Mouse (Mus musculus) thymus, postnatal 4 days (tissue): Measurements from ENCODE around the gene Gusb.
A peak's percentile ranks its signal among the peaks of the same experiment; 100 is the strongest.

Source experiments
- DNase-seq: peaks from one replicate; pipeline ENCODE4 v3.0.0; 2021

The Gusb gene

GRCm38 (mm10) chr5:130023767-130024539 lies 21.1 kb upstream of the Gusb start:
- peak; percentile 78 for DNase-seq

GRCm38 (mm10) chr5:130023067-130023766 lies 20.4 kb upstream of the Gusb start:
- no peak for DNase-seq

GRCm38 (mm10) chr5:130022366-130022765 lies 19.5 kb upstream of the Gusb start:
- DNase-seq, result no peak

GRCm38 (mm10) chr5:130021361-130021966 lies 18.6 kb upstream of the Gusb start:
- DNase-seq, result no peak

- DNase-seq, result no peak
Measured at GRCm38 (mm10) chr5:130019461-130019860, 16.6 kb upstream of the Gusb start.

GRCm38 (mm10) chr5:130015104-130015503 lies 12.3 kb upstream of the Gusb start:
- DNase-seq, result no peak

GRCm38 (mm10) chr5:130010961-130011360 lies 8.1 kb upstream of the Gusb start:
- peak; percentile 30 for DNase-seq

GRCm38 (mm10) chr5:130009784-130010183 lies 6.9 kb upstream of the Gusb start:
- no peak for DNase-seq

GRCm38 (mm10) chr5:130008034-130008590 lies 5.3 kb upstream of the Gusb start:
- no peak for DNase-seq

GRCm38 (mm10) chr5:130007344-130007743 lies 4.5 kb upstream of the Gusb start:
- DNase-seq, result no peak

- no peak for DNase-seq
Measured at GRCm38 (mm10) chr5:130003229-130003628, 380 bp upstream of the Gusb start.

- no peak for DNase-seq
Measured at GRCm38 (mm10) chr5:130001356-130001987, 1.4 kb downstream of the Gusb start.

- no peak for DNase-seq
Measured at GRCm38 (mm10) chr5:130000735-130001134, 2.1 kb downstream of the Gusb start.

- peak; percentile 74 for DNase-seq
Measured at GRCm38 (mm10) chr5:129999097-129999496, 3.8 kb downstream of the Gusb start.

GRCm38 (mm10) chr5:129997700-129998099 lies 5.1 kb downstream of the Gusb start:
- peak; percentile 24 for DNase-seq

- no peak for DNase-seq
Measured at GRCm38 (mm10) chr5:129994989-129995388, 7.9 kb downstream of the Gusb start.

GRCm38 (mm10) chr5:129993374-129993773 lies 9.5 kb downstream of the Gusb start:
- DNase-seq, result no peak

- DNase-seq, result no peak
Measured at GRCm38 (mm10) chr5:129991898-129992297, 11.0 kb downstream of the Gusb start.

- no peak for DNase-seq
Measured at GRCm38 (mm10) chr5:129989376-129989775, 13.5 kb downstream of the Gusb start.

- no peak for DNase-seq
Measured at GRCm38 (mm10) chr5:129980216-129980615, 22.6 kb downstream of the Gusb start.

- no peak for DNase-seq
Measured at GRCm38 (mm10) chr5:129978608-129979007, 24.2 kb downstream of the Gusb start.

- no peak for DNase-seq
Measured at GRCm38 (mm10) chr5:129977768-129978167, 25.1 kb downstream of the Gusb start.

GRCm38 (mm10) chr5:129974866-129975311 lies 28.0 kb downstream of the Gusb start:
- DNase-seq, result no peak
